Mouse (Mus musculus) MEL (cell line): ENCODE measurements around the gene Dcaf5. TPM values are rescaled to one million over a fixed set of nuclear protein-coding genes. Genes with fewer than 3 reads are reported as not detected.

Source experiments
- DNase-seq: peaks from one replicate; pipeline ENCODE4 v3.0.0; 2011; ENCODE audit warnings: low read depth, low spot score
- H3K27ac ChIP-seq: 2 replicates; pipeline ENCODE4 v1.5.1; 2012; ENCODE audit warnings: low read depth, mild to moderate bottlenecking, control low read depth, low read length, moderate library complexity; ENCODE audit not compliant: control insufficient read depth
- H3K27me3 ChIP-seq, 2 experiments: fragments of 150-350 bp in 1 of 2; sonication (generic) in 1 of 2; 2 replicates each; pipeline ENCODE4 v1.6.1; 2012; ENCODE audit warnings: low read length in 2 of 2, mild to moderate bottlenecking in 2 of 2, improper control_type of control experiment in 1 of 2, moderate library complexity in 1 of 2; ENCODE audit not compliant: insufficient read depth in 2 of 2, control insufficient read depth in 1 of 2
- H3K36me3 ChIP-seq, 2 experiments: 2 replicates each; pipeline ENCODE4 v1.6.1; 2012 to 2014; ENCODE audit warnings: low read length in 2 of 2, improper control_type of control experiment in 1 of 2, inconsistent platforms in 1 of 2, mild to moderate bottlenecking in 1 of 2; ENCODE audit not compliant: insufficient read depth in 2 of 2, control insufficient read depth in 1 of 2
- H3K4me1 ChIP-seq, 2 experiments: fragments of 150-350 bp in 1 of 2; sonication (generic) in 1 of 2; 2 replicates each; pipeline ENCODE4 v1.6.1; 2012; ENCODE audit warnings: low read length in 2 of 2, improper control_type of control experiment in 1 of 2, mild to moderate bottlenecking in 1 of 2; ENCODE audit not compliant: insufficient read depth in 2 of 2, control insufficient read depth in 1 of 2
- H3K4me3 ChIP-seq, 2 experiments: fragments of 150-350 bp in 1 of 2; sonication (generic) in 1 of 2; 2 replicates each; pipeline ENCODE4 v1.5.1; 2012; ENCODE audit warnings: low read depth in 2 of 2, low read length in 2 of 2, mild to moderate bottlenecking in 2 of 2, moderate library complexity in 2 of 2, control low read depth in 1 of 2, improper control_type of control experiment in 1 of 2; ENCODE audit not compliant: control insufficient read depth in 1 of 2, insufficient read depth in 1 of 2
- H3K79me2 ChIP-seq: 2 replicates; pipeline ENCODE4 v1.6.1; 2012; ENCODE audit warnings: mild to moderate bottlenecking, low read length, moderate library complexity; ENCODE audit not compliant: control insufficient read depth, poor library complexity, insufficient read depth
- H3K9ac ChIP-seq: 2 replicates; pipeline ENCODE4 v1.6.1; 2012; ENCODE audit warnings: low read depth, mild to moderate bottlenecking, control low read depth, low read length, moderate library complexity; ENCODE audit not compliant: control insufficient read depth, poor library complexity, severe bottlenecking
- H3K9me3 ChIP-seq: fragments of 150-350 bp; sonication (generic); replicated peaks from 2 replicates; pipeline ENCODE4 v1.6.1; 2012; ENCODE audit warnings: mild to moderate bottlenecking, low read length, improper control_type of control experiment, moderate library complexity; ENCODE audit not compliant: insufficient read depth
- CHD2 ChIP-seq: IDR thresholded peaks from 2 replicates; pipeline ENCODE4 v1.6.1; 2011; ENCODE audit warnings: low read length, improper control_type of control experiment
- CTCF ChIP-seq, 3 experiments: IDR thresholded peaks in 2 of 3; conservative IDR thresholded peaks in 1 of 3; 2 replicates each; pipeline ENCODE4 v1.5.1; 2011 to 2012; ENCODE audit warnings: low read length in 3 of 3, low read depth in 2 of 3, mild to moderate bottlenecking in 2 of 3, improper control_type of control experiment in 1 of 3, inconsistent platforms in 1 of 3, mixed read lengths in 1 of 3, moderate library complexity in 1 of 3; ENCODE audit not compliant: control insufficient read depth in 1 of 3, insufficient read depth in 1 of 3, poor library complexity in 1 of 3, severe bottlenecking in 1 of 3
- E2F4 ChIP-seq: IDR thresholded peaks from 2 replicates; pipeline ENCODE4 v1.6.1; 2011; ENCODE audit warnings: low read depth, low read length, improper control_type of control experiment, borderline replicate concordance
- EP300 ChIP-seq, 2 experiments: IDR thresholded peaks; 2 replicates each; pipeline ENCODE4 v1.6.1; 2011; ENCODE audit warnings: improper control_type of control experiment in 2 of 2, low read length in 2 of 2, low read depth in 1 of 2, mild to moderate bottlenecking in 1 of 2
- GABPA ChIP-seq: IDR thresholded peaks from 2 replicates; pipeline ENCODE4 v1.6.1; 2012; ENCODE audit warnings: low read depth, mild to moderate bottlenecking, inconsistent platforms, low read length, improper control_type of control experiment, moderate library complexity
- HCFC1 ChIP-seq: IDR thresholded peaks from 2 replicates; pipeline ENCODE4 v1.6.1; 2012; ENCODE audit warnings: low read depth, mild to moderate bottlenecking, inconsistent platforms, low read length, improper control_type of control experiment, moderate library complexity
- KAT2A ChIP-seq: conservative IDR thresholded peaks from 2 replicates; pipeline ENCODE4 v1.6.1; 2012; ENCODE audit warnings: low read depth, low read length, improper control_type of control experiment, inconsistent platforms
- MAFK ChIP-seq: IDR thresholded peaks from 2 replicates; pipeline ENCODE4 v1.6.1; 2011; ENCODE audit warnings: low read depth, mild to moderate bottlenecking, low read length, improper control_type of control experiment, borderline replicate concordance
- MAX ChIP-seq: IDR thresholded peaks from 2 replicates; pipeline ENCODE4 v1.6.1; 2011; ENCODE audit warnings: low read length, improper control_type of control experiment
- MXI1 ChIP-seq: IDR thresholded peaks from 2 replicates; pipeline ENCODE4 v1.6.1; 2011; ENCODE audit warnings: mild to moderate bottlenecking, low read depth, low read length, improper control_type of control experiment
- MYC ChIP-seq: IDR thresholded peaks from 2 replicates; pipeline ENCODE4 v1.6.1; 2011; ENCODE audit warnings: low read depth, mild to moderate bottlenecking, low read length, improper control_type of control experiment, moderate library complexity
- NELFE ChIP-seq: IDR thresholded peaks from 2 replicates; pipeline ENCODE4 v1.6.1; 2011; ENCODE audit warnings: low read depth, low read length, improper control_type of control experiment
- NRF1 ChIP-seq: IDR thresholded peaks from 2 replicates; pipeline ENCODE4 v1.6.1; 2014; ENCODE audit warnings: low read depth, mild to moderate bottlenecking, inconsistent platforms, low read length, improper control_type of control experiment, moderate library complexity; ENCODE audit not compliant: poor library complexity, insufficient read depth, severe bottlenecking
- POLR2A ChIP-seq, 2 experiments: IDR thresholded peaks; 2 replicates each; pipeline ENCODE4 v1.6.1; 2011 to 2012; ENCODE audit warnings: low read length in 2 of 2, mild to moderate bottlenecking in 2 of 2, control low read depth in 1 of 2, improper control_type of control experiment in 1 of 2, low read depth in 1 of 2, moderate library complexity in 1 of 2; ENCODE audit not compliant: control insufficient read depth in 1 of 2, insufficient read depth in 1 of 2, poor library complexity in 1 of 2
- POLR2AphosphoS5 ChIP-seq: IDR thresholded peaks from 2 replicates; pipeline ENCODE4 v1.6.1; 2012; ENCODE audit warnings: low read depth, borderline replicate concordance, mild to moderate bottlenecking, inconsistent platforms, low read length, moderate library complexity, mixed read lengths
- RCOR1 ChIP-seq: IDR thresholded peaks from 2 replicates; pipeline ENCODE4 v1.6.1; 2012; ENCODE audit warnings: low read depth, mild to moderate bottlenecking, inconsistent platforms, low read length, improper control_type of control experiment
- SMC3 ChIP-seq: IDR thresholded peaks from 2 replicates; pipeline ENCODE4 v1.6.1; 2011; ENCODE audit warnings: low read depth, low read length, improper control_type of control experiment
- TAL1 ChIP-seq: IDR thresholded peaks from 2 replicates; pipeline ENCODE4 v1.6.1; 2012; ENCODE audit warnings: mild to moderate bottlenecking, inconsistent platforms, low read length, moderate library complexity, mixed read lengths
- TBP ChIP-seq: IDR thresholded peaks from 2 replicates; pipeline ENCODE4 v1.8.0; 2011; ENCODE audit warnings: low read depth, low read length, improper control_type of control experiment
- UBTF ChIP-seq: IDR thresholded peaks from 2 replicates; pipeline ENCODE4 v1.6.1; 2012; ENCODE audit warnings: low read depth, mild to moderate bottlenecking, inconsistent platforms, low read length, improper control_type of control experiment, moderate library complexity, borderline replicate concordance; ENCODE audit not compliant: insufficient read depth
- USF2 ChIP-seq, 2 experiments: IDR thresholded peaks; 2 replicates each; pipeline ENCODE4 v1.6.1; 2011 to 2012; ENCODE audit warnings: improper control_type of control experiment in 2 of 2, low read length in 2 of 2, borderline replicate concordance in 1 of 2, inconsistent platforms in 1 of 2, low read depth in 1 of 2, mild to moderate bottlenecking in 1 of 2; ENCODE audit not compliant: insufficient read depth in 1 of 2
- ZC3H11A ChIP-seq: IDR thresholded peaks from 2 replicates; pipeline ENCODE4 v1.6.1; 2012; ENCODE audit warnings: low read depth, mild to moderate bottlenecking, inconsistent platforms, low read length, improper control_type of control experiment
- ZKSCAN1 ChIP-seq: IDR thresholded peaks from 2 replicates; pipeline ENCODE4 v1.6.1; 2012; ENCODE audit warnings: low read depth, mild to moderate bottlenecking, inconsistent platforms, low read length, improper control_type of control experiment, moderate library complexity
- polyA plus RNA-seq, 2 experiments: library from polyadenylated mRNA; stranded (reverse) in 1 of 2; unstranded in 1 of 2; fragments of >175 nt in 1 of 2; fragments of >200 nt in 1 of 2; gene quantifications; 2 replicates each; pipeline versions ENCODE4 v1.2.1 to v1.2.4; 2012; ENCODE audit warnings: low replicate concordance in 2 of 2, low read depth in 1 of 2; ENCODE audit not compliant: insufficient read length in 2 of 2, insufficient read depth in 1 of 2, missing spikeins in 1 of 2
- total RNA-seq: library from RNA; depleted of rRNA; stranded (reverse); fragments of 300-350 nt; gene quantifications from 2 replicates; pipeline ENCODE4 v1.2.3, GENCODE M21; 2012

The Dcaf5 gene
- total and polyA plus RNA-seq, 3 experiments = 8.1 to 15.6 TPM; not detected in 1

DNA sequence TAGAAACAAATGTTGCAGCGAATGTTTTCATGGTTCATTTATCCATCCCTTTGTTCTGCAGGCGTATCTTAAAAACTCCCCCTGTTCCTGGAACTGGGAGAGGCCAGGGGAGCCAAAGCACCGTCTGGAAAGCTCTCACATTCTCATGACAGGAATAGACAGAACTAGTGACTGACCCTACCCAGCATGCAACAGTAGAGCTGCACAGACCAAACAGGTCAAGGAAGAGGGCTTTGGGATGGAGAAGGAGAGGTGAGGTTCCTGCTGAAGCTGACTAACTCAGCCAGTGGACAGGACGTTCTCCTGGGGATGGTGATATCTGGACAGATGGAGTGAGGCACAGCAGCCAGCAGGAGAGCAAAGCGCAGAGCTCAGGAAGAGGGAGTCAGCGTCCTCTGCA is 113.9 kb downstream of the Dcaf5 start:
- Histone ChIP-seq H3K4me3 (no peak overlapping the region), H3K79me2 (no peaks in the 10 kb centered on the region), H3K27ac (no peak overlapping the region), H3K9ac (no peak overlapping the region), H3K9me3 (no peaks in the 10 kb centered on the region), H3K27me3 (no peaks in the 10 kb centered on the region), H3K4me1 (peaks cover 0 to 10% of the 10 kb centered on the region in 2 experiments; a peak in 3 of 4 replicates), H3K36me3 (no peaks in the 10 kb centered on the region)
- TF ChIP-seq KAT2A (no peak), NRF1 (no peak), POLR2A (IDR thresholded peaks at IDR 0.05; ENCODE audit: control insufficient read depth in 1 of 2, insufficient read depth in 1 of 2, low read depth in 1 of 2, low read length in 2 of 2, poor library complexity in 1 of 2) (no peak), MAX (no peak), RCOR1 (no peak), ZC3H11A (no peak), USF2 (IDR thresholded peaks at IDR 0.05; ENCODE audit: borderline replicate concordance in 1 of 2, insufficient read depth in 1 of 2, low read depth in 1 of 2, low read length in 2 of 2) (no peak), SMC3 (no peak), CTCF (IDR thresholded peaks at IDR 0.05 in 2 of 3, conservative IDR thresholded peaks at IDR 0.05 in 1 of 3; ENCODE audit: control insufficient read depth in 1 of 3, insufficient read depth in 1 of 3, low read depth in 2 of 3, low read length in 3 of 3, poor library complexity in 1 of 3, severe bottlenecking in 1 of 3) (no peak), MXI1 (no peak), NELFE (no peak), GABPA (no peak)
- DNase-seq = no peak

DNA sequence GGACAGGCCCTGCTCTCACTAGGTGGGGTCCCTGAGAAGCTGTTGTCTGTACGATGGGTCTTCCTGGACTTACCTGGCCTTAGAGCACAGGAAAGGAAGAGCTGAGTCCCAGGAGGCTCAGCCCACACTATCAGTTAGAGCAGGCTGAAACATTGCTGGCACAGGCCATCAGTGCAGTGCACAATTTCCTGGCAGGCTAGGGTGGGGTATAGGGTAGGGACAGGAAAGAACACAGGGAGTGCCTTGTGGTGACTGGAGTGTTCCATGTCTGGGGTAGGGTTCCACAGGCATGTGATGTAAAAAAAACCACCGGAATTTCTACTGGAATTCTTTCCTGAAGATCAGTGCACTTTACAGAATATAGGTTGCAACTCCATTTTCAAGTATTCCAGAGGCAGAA is 117.3 kb downstream of the Dcaf5 start:
- Histone ChIP-seq H3K36me3 (no peaks in the 10 kb centered on the region), H3K4me3 (no peak overlapping the region), H3K9me3 (no peaks in the 10 kb centered on the region)
- no peak for TF ChIP-seq E2F4
- TF ChIP-seq MAFK = no peak
- no peak for TF ChIP-seq RCOR1
- no peak for TF ChIP-seq CHD2
- TF ChIP-seq CTCF (IDR thresholded peaks at IDR 0.05 in 2 of 3, conservative IDR thresholded peaks at IDR 0.05 in 1 of 3; ENCODE audit: control insufficient read depth in 1 of 3, insufficient read depth in 1 of 3, low read depth in 2 of 3, low read length in 3 of 3, poor library complexity in 1 of 3, severe bottlenecking in 1 of 3) = no peak
- no peak for TF ChIP-seq POLR2AphosphoS5
- TF ChIP-seq UBTF = no peak
- no peak for TF ChIP-seq TAL1
- no peak for TF ChIP-seq POLR2A (IDR thresholded peaks at IDR 0.05; ENCODE audit: control insufficient read depth in 1 of 2, insufficient read depth in 1 of 2, low read depth in 1 of 2, low read length in 2 of 2, poor library complexity in 1 of 2)
- no peak; a peak in 1 of 4 replicates for TF ChIP-seq EP300 (IDR thresholded peaks at IDR 0.05; ENCODE audit: low read depth in 1 of 2, low read length in 2 of 2)
- no peak for TF ChIP-seq HCFC1
- no peak for TF ChIP-seq TBP
- no peak for TF ChIP-seq MYC
- TF ChIP-seq MXI1 = no peak
- no peak for TF ChIP-seq ZKSCAN1
- no peak for TF ChIP-seq NRF1
- TF ChIP-seq, all 39 proteins: peak for 0
- peaks cover 0 to 9% of the 10 kb centered on the region in 2 experiments; a peak in 2 of 4 replicates for H3K4me1 ChIP-seq
- peak; percentile 27 for DNase-seq
- H3K27ac ChIP-seq = no peak overlapping the region
- H3K79me2 ChIP-seq = no peaks in the 10 kb centered on the region
- H3K27me3 ChIP-seq = no peaks in the 10 kb centered on the region
- H3K9ac ChIP-seq = no peak overlapping the region
